Mouse (Mus musculus): ENCODE results near the gene Fig4. TPM values are rescaled to one million over a fixed set of nuclear protein-coding genes. Genes with fewer than 3 reads are reported as not detected.

The Fig4 gene
- total and polyA plus RNA-seq, 2 experiments from 2014 or later: 30.4 to 32.6 TPM

DNA sequence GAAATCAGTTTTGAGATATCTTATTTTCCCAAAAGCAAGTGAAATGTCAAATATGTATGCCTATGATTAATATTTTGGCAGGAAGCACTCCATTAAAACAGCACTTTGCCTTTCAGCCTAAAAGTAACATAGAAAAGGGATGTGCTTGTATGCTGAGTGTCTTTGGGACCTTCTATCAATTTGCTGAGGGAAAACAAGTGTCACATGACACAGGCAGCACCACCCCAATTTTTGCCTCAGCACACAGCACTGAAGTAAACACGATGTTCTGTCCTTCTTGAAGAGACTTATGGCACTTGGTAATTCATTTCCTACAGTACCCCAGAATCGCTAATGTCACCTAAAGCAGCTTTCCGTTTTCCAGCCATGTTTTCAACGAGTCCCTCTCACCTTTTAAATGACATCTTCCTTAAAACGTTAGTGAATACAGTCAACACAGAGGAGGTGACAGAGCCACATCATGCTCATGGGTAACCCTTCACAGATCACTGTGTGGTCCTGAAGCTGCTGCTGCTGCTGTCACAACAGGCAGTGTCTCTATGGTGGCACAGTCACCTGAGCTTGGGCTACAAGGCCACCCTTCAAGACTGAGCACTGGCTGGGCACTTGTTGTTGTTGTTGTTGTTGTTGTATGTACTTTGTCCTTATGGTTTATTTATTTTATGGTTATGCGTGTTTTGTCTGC, 61.4 kb downstream of the Fig4 start:
- H3K27me3 ChIP-seq (ENCODE audit: insufficient read depth, low read length): no peaks in the 10 kb centered on the region
- H3K36me3 ChIP-seq (ENCODE audit: insufficient read depth, low read length): no peaks in the 10 kb centered on the region; the same call in 1 of the 2 replicates
- no peaks in the 10 kb centered on the region for H3K4me1 ChIP-seq (ENCODE audit: insufficient read depth, low read length)
- 87% methylated on average over 6 of the region's 6 CpGs for WGBS
- no peak for TF ChIP-seq CTCF (IDR thresholded peaks at IDR 0.05; ENCODE audit: low read depth)
- no peak overlapping the region for H3K9ac ChIP-seq (replicated peaks; ENCODE audit: low read length)
- no peak overlapping the region for H3K4me3 ChIP-seq (ENCODE audit: low read length)
- H3K9me3 ChIP-seq (ENCODE audit: low read length): no peaks in the 10 kb centered on the region
- H3K4me2 ChIP-seq (ENCODE audit: low read depth, low read length): no peak overlapping the region
- H3K27ac ChIP-seq: no peak overlapping the region
- no peak for DNase-seq (ENCODE audit: low spot score)
- no peak for ATAC-seq

DNA sequence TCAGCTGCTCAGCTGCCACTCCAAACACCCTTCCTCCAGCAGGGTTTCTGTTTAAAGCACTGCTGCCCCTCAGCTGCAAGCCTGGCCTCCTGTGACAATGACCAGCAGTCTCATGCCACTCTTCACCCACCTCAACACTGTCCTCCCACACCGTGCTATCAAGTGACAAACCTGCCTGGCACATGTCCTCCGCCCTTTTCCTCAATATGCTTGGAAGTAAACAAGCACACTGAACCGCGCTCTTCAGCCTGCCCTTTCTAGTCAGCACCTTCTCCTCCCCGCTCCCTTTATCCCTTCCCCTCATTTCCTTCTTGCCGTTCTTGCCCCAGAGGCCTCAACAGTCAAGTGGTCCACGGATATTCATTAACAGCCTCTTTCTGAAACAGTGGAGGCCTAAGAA, 62.0 kb downstream of the Fig4 start:
- Histone ChIP-seq H3K9me3 (ENCODE audit: low read length) (no peaks in the 10 kb centered on the region), H3K36me3 (ENCODE audit: insufficient read depth, low read length) (no peaks in the 10 kb centered on the region; the same call in 1 of the 2 replicates), H3K9ac (replicated peaks; ENCODE audit: low read length) (no peak overlapping the region), H3K4me3 (ENCODE audit: low read length) (no peak overlapping the region), H3K4me1 (ENCODE audit: insufficient read depth, low read length) (no peaks in the 10 kb centered on the region), H3K27ac (no peak overlapping the region), H3K27me3 (ENCODE audit: insufficient read depth, low read length) (no peaks in the 10 kb centered on the region), H3K4me2 (ENCODE audit: low read depth, low read length) (no peak overlapping the region)
- WGBS: 74% methylated on average over 7 of the region's 7 CpGs
- DNase-seq (ENCODE audit: low spot score) (no peak), ATAC-seq (no peak)
- no peak for TF ChIP-seq CTCF (IDR thresholded peaks at IDR 0.05; ENCODE audit: low read depth)

DNA sequence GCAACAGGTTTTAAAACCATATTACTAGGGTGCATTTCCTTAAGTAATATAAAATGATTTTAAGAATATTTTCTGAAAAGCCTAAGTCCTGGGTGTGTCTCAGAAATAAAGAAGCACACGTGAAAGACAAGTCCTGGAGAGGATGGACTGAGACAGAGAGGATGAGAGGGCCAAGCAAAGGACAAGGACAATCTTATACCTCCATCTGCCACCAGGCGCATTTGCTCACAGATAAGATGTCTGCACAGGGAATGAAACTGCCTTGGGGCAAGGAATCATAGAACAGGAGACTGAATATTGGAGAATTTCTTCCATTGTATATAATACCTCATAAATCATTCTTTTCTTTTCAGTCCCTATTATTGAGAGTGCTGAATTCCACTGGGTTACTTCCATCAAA, 67.0 kb downstream of the Fig4 start:
- no peak overlapping the region for H3K27ac ChIP-seq
- H3K4me2 ChIP-seq (ENCODE audit: low read depth, low read length): no peak overlapping the region
- TF ChIP-seq CTCF (IDR thresholded peaks at IDR 0.05; ENCODE audit: low read depth): 0 out of 2 replicates have a peak, but pooled peaks have one; percentile 3
- 87% methylated on average over 2 of the region's 2 CpGs for WGBS
- no peaks in the 10 kb centered on the region for H3K4me1 ChIP-seq (ENCODE audit: insufficient read depth, low read length)
- no peak overlapping the region for H3K9ac ChIP-seq (replicated peaks; ENCODE audit: low read length)
- H3K27me3 ChIP-seq (ENCODE audit: insufficient read depth, low read length): no peaks in the 10 kb centered on the region
- H3K9me3 ChIP-seq (ENCODE audit: low read length): no peaks in the 10 kb centered on the region
- DNase-seq (ENCODE audit: low spot score) (no peak), ATAC-seq (no peak)
- H3K36me3 ChIP-seq (ENCODE audit: insufficient read depth, low read length): no peaks in the 10 kb centered on the region; the same call in 1 of the 2 replicates
- no peak overlapping the region for H3K4me3 ChIP-seq (ENCODE audit: low read length)

DNA sequence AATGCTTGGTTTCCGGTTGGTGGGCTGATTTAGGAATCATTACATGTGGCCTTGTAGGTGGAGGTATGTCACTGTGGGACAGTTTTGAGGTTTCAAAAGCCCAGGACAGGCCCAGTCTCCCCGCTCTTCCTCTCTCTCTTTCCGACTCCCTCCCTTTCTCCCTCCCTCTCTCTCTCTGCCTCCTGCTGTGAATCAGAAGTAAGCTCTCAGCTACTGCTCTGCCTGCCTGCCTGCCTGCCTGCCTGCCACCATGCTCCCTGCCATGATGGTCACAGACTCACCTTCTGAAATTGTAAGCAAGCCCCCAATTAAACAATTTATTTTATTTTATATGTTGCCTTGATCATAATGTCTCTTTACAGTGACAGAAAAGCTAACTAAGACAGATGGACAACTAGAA, 67.5 kb downstream of the Fig4 start:
- no peak for DNase-seq (ENCODE audit: low spot score)
- no peaks in the 10 kb centered on the region for H3K27me3 ChIP-seq (ENCODE audit: insufficient read depth, low read length)
- no peak overlapping the region for H3K9ac ChIP-seq (replicated peaks; ENCODE audit: low read length)
- no peaks in the 10 kb centered on the region for H3K9me3 ChIP-seq (ENCODE audit: low read length)
- WGBS: 68% methylated on average over 3 of the region's 3 CpGs
- H3K4me1 ChIP-seq (ENCODE audit: insufficient read depth, low read length): no peaks in the 10 kb centered on the region
- H3K4me3 ChIP-seq (ENCODE audit: low read length): no peak overlapping the region
- no peak overlapping the region for H3K27ac ChIP-seq
- H3K4me2 ChIP-seq (ENCODE audit: low read depth, low read length): no peak overlapping the region
- no peak for ATAC-seq
- no peaks in the 10 kb centered on the region; the same call in 1 of the 2 replicates for H3K36me3 ChIP-seq (ENCODE audit: insufficient read depth, low read length)
- TF ChIP-seq CTCF (IDR thresholded peaks at IDR 0.05; ENCODE audit: low read depth): no peak

DNA sequence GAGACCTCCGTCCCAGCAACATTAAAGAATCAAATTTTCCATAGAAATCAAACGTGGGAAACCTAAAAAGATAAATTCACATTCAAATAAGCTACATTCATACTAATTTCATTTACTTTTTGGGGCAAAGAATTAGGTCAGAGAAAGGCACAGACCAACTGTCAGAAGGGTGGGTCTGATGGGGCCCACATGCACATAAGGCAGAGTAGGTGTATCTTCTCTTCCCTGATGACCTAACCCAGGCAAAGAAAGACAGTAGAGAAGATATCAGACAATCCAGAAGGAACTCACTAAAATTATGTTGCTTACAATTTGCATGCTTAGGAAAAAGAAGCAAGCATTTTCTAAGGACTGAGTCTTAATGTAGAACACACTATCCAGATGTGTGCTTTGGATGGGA, 67.9 kb downstream of the Fig4 start:
- WGBS: 90% methylated on average over 2 of the region's 2 CpGs
- Histone ChIP-seq H3K4me3 (ENCODE audit: low read length) (no peak overlapping the region), H3K36me3 (ENCODE audit: insufficient read depth, low read length) (no peaks in the 10 kb centered on the region; the same call in 1 of the 2 replicates), H3K9ac (replicated peaks; ENCODE audit: low read length) (no peak overlapping the region), H3K4me2 (ENCODE audit: low read depth, low read length) (no peak overlapping the region), H3K4me1 (ENCODE audit: insufficient read depth, low read length) (no peaks in the 10 kb centered on the region), H3K9me3 (ENCODE audit: low read length) (no peaks in the 10 kb centered on the region), H3K27ac (no peak overlapping the region), H3K27me3 (ENCODE audit: insufficient read depth, low read length) (no peaks in the 10 kb centered on the region)
- ATAC-seq (no peak), DNase-seq (ENCODE audit: low spot score) (no peak)
- no peak for TF ChIP-seq CTCF (IDR thresholded peaks at IDR 0.05; ENCODE audit: low read depth)

DNA sequence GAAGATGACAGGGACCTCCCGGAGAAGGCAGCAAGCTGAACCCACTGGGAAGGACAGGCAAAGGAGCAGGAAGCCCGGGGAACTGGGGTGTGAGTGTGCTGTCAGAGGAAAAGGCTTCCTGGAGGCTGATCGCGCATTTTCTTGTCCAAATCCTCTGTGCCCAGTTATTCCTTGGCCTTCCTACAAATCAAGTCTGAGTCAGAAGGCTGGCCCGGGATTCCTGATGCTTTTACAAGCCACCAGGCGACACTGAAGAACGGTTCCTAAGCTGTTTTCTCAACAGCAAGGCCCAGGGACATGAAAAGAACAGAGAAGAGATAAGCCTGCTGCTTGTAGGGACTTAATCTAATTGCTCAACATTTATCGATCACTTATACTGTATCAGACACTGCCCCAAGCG, 68.5 kb downstream of the Fig4 start:
- no peak overlapping the region for H3K4me2 ChIP-seq (ENCODE audit: low read depth, low read length)
- no peaks in the 10 kb centered on the region; the same call in 1 of the 2 replicates for H3K36me3 ChIP-seq (ENCODE audit: insufficient read depth, low read length)
- ATAC-seq (no peak), DNase-seq (ENCODE audit: low spot score) (no peak)
- 78% methylated on average over 9 of the region's 9 CpGs for WGBS
- H3K27me3 ChIP-seq (ENCODE audit: insufficient read depth, low read length): no peaks in the 10 kb centered on the region
- H3K27ac ChIP-seq: no peak overlapping the region
- H3K4me3 ChIP-seq (ENCODE audit: low read length): no peak overlapping the region
- H3K9ac ChIP-seq (replicated peaks; ENCODE audit: low read length): no peak overlapping the region
- no peaks in the 10 kb centered on the region for H3K9me3 ChIP-seq (ENCODE audit: low read length)
- TF ChIP-seq CTCF (IDR thresholded peaks at IDR 0.05; ENCODE audit: low read depth): no peak
- no peaks in the 10 kb centered on the region for H3K4me1 ChIP-seq (ENCODE audit: insufficient read depth, low read length)

DNA sequence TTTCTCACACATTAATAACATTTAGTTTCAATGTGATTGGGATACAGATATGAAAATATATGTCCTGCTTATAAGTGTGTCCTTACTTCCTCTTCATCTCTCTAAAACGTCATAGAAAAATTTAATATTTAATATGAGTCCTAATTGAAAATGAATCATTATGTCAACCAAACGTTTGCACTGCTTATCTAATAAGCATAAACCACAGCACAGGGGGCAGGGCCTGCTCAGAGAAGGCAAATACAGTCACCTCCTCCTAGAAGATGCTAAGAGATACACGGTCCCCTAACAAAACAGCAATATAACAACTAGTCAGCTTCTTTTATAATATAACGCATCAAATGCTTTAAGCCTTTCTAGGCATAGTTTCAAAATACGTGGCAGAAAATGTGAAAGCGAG, 69.9 kb downstream of the Fig4 start:
- 87% methylated on average over 6 of the region's 6 CpGs for WGBS
- no peaks in the 10 kb centered on the region for H3K27me3 ChIP-seq (ENCODE audit: insufficient read depth, low read length)
- no peak overlapping the region for H3K4me2 ChIP-seq (ENCODE audit: low read depth, low read length)
- no peaks in the 10 kb centered on the region; the same call in 1 of the 2 replicates for H3K36me3 ChIP-seq (ENCODE audit: insufficient read depth, low read length)
- H3K9me3 ChIP-seq (ENCODE audit: low read length): no peaks in the 10 kb centered on the region
- DNase-seq (ENCODE audit: low spot score): no peak
- H3K27ac ChIP-seq: no peak overlapping the region
- H3K4me1 ChIP-seq (ENCODE audit: insufficient read depth, low read length): no peaks in the 10 kb centered on the region
- no peak for ATAC-seq
- H3K9ac ChIP-seq (replicated peaks; ENCODE audit: low read length): no peak overlapping the region
- TF ChIP-seq CTCF (IDR thresholded peaks at IDR 0.05; ENCODE audit: low read depth): no peak
- H3K4me3 ChIP-seq (ENCODE audit: low read length): no peak overlapping the region

Measured in hindbrain, postnatal 0 days (tissue).